Mouse (Mus musculus) stomach, embryonic 15.5 days (tissue): ENCODE data around the gene Lmbrd2. TPM values are rescaled to one million over a fixed set of nuclear protein-coding genes. Genes with fewer than 3 reads are reported as not detected.
"Not testable (repeated sequence)": the region's sequence is repeated elsewhere in the genome, so short reads cannot be mapped to it uniquely, and the experiment has no call there.

Source experiments
- ATAC-seq: fragments of 200-750 bp; cut with Nextera tagmentation; 2 replicates; pipeline ENCODE4 v1.8.0; 2017; ENCODE audit warnings: low read depth, moderate number of reproducible peaks, moderate TSS enrichment; ENCODE audit not compliant: insufficient read depth, low FRiP score
- H3K27ac ChIP-seq: fragments of 300-500 bp; sonication (generic); 2 replicates; pipeline ENCODE4 v1.5.1; 2015; ENCODE audit warnings: mild to moderate bottlenecking, inconsistent platforms
- H3K27me3 ChIP-seq: fragments of 300-500 bp; sonication (generic); replicated peaks from 2 replicates; pipeline ENCODE4 v1.6.1; 2015; ENCODE audit warnings: inconsistent platforms
- H3K36me3 ChIP-seq: fragments of 300-500 bp; sonication (generic); 2 replicates; pipeline ENCODE4 v1.6.1; 2015; ENCODE audit warnings: inconsistent platforms
- H3K4me1 ChIP-seq: fragments of 300-500 bp; sonication (generic); 2 replicates; pipeline ENCODE4 v1.6.1; 2015; ENCODE audit warnings: inconsistent platforms
- H3K4me2 ChIP-seq: fragments of 300-500 bp; sonication (generic); 2 replicates; pipeline ENCODE4 v1.6.1; 2015; ENCODE audit warnings: mild to moderate bottlenecking, inconsistent platforms
- H3K4me3 ChIP-seq: fragments of 300-500 bp; sonication (generic); replicated peaks from 2 replicates; pipeline ENCODE4 v1.5.1; 2015; ENCODE audit warnings: inconsistent platforms
- H3K9ac ChIP-seq: fragments of 300-500 bp; sonication (generic); 2 replicates; pipeline ENCODE4 v1.6.1; 2015; ENCODE audit warnings: inconsistent platforms
- H3K9me3 ChIP-seq: fragments of 300-500 bp; sonication (generic); 2 replicates; pipeline ENCODE4 v1.6.1; 2016; ENCODE audit warnings: inconsistent platforms
- WGBS: fragments of 180-500 bp; shearing (Covaris S2); methylation state at CpG from one replicate; pipeline ENCODE4 v1.1.7; 2015; 5-methylcytosine and 5-hydroxymethylcytosine counted together
- polyA plus RNA-seq: library from polyadenylated mRNA; unstranded; fragments of >200 nt; fragmentation: Nextera tagmentation; extraction: Ambion mirVana; gene quantifications from 2 replicates; pipeline ENCODE4 v1.2.1, GENCODE M21; 2015

Gene Lmbrd2
- polyA plus RNA-seq, 1 experiment from 2014 or later: 2.9 TPM

DNA sequence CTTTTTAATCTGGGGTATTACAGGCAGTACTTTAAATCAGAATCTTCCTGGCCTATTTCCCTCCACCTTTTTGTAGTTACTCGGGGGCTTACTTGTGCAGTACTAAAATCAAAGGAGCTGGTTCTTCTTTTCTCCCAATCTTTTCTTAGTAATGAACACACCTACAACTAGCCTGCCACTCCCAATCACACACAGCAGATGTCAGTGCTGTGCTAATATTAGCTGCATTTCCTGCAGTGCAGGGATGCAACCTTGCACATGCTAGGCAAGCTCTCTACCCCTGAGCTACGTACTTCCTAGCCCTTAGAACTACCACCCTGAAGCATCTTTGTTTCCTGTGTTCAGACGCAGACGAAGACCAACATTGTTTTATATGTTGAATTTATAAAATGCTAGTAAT lies 90.6 kb downstream of the Lmbrd2 start:
- H3K4me1 ChIP-seq, H3K36me3 ChIP-seq, ATAC-seq, H3K9ac ChIP-seq, H3K9me3 ChIP-seq, H3K27me3 ChIP-seq, H3K27ac ChIP-seq, H3K4me2 ChIP-seq, H3K4me3 ChIP-seq: not testable (repeated sequence)
- 79% methylated on average over 4 of the region's 4 CpGs for WGBS

DNA sequence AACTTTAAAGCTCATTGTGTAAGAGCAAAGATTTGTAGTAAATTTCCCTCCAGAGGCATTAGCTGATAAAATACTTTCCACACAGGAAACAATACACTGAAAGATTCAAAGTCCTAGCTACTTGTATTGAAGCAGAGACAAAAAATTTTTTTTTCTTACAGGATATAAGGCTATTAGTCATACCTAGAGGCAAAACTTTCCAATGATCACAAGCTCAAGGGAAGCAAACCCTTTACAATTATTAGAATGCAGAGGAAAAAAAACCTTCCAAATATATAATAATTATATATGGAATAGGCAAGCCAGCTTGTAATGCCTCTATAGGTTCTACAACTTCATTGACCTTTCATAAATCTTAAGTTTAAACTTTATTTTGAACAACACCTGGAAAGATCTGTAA lies 106.0 kb downstream of the Lmbrd2 start:
- Histone ChIP-seq H3K27ac (no peak overlapping the region), H3K4me2 (no peak overlapping the region), H3K4me1 (no peaks in the 10 kb centered on the region), H3K36me3 (no peaks in the 10 kb centered on the region), H3K27me3 (no peaks in the 10 kb centered on the region), H3K9ac (no peak overlapping the region), H3K4me3 (no peak overlapping the region), H3K9me3 (no peaks in the 10 kb centered on the region)
- no peak for ATAC-seq

Other genes with a start within 250 kb of the Lmbrd2 start
- 0.34 and 0.46 TPM in 2 replicates for gene Ranbp3l, start 172.6 kb upstream of the Lmbrd2 start, polyA plus RNA-seq
- gene Nadk2, start 69.3 kb upstream of the Lmbrd2 start, polyA plus RNA-seq: 38.6 and 40.0 TPM in 2 replicates
- gene Skp2, start 14.9 kb downstream of the Lmbrd2 start, polyA plus RNA-seq: 52.5 and 56.7 TPM in 2 replicates
- gene Ugt3a1, start 136.3 kb downstream of the Lmbrd2 start, polyA plus RNA-seq: 0.15 TPM in 1 of 2 replicates, not detected in the other
- gene Ugt3a2, start 195.0 kb downstream of the Lmbrd2 start, polyA plus RNA-seq: not detected in 2 replicates